Mouse (Mus musculus): ENCODE data around the gene Ccdc107. TPM values are rescaled to one million over a fixed set of nuclear protein-coding genes. Genes with fewer than 3 reads are reported as not detected.

The Ccdc107 gene
- total RNA-seq (2012; rRNA removed), result 57.9 and 63.1 TPM in 2 replicates
- total RNA-seq (2014; rRNA removed), result 23.0 and 33.4 TPM in 2 replicates
- 30.5 and 32.6 TPM in 2 replicates for polyA plus RNA-seq (2012; ENCODE audit: insufficient read length, low read depth)

GRCm38 (mm10) chr4:43492821-43493185 is at the start of gene Ccdc107:
TSS of gene Ccdc107 (plus strand) at chr4:43492900.
- Histone ChIP-seq H3K9me3 (replicated peaks; ENCODE audit: low read length) (peaks cover 6% of the 10 kb centered on the region), H3K27me3 (replicated peaks) (peaks cover 2% of the 10 kb centered on the region), H3K9ac (ENCODE audit: insufficient read depth, low read depth) (peak within 1 kb of the TSS; percentile 78), H3K4me3 (replicated peaks in 1 of 3; ENCODE audit: low read depth in 2 of 3, low read length in 2 of 3, poor library complexity in 1 of 3) (peak within 1 kb of the TSS; percentile 65 to 78 (median 73)), H3K4me1 (ENCODE audit: control insufficient read depth in 1 of 2, insufficient read depth in 2 of 2) (peaks cover 0 to 11% of the 10 kb centered on the region in 2 experiments; a peak in 2 of 4 replicates), H3K4me2 (ENCODE audit: insufficient read depth, low read depth, poor library complexity, severe bottlenecking) (peak within 1 kb of the TSS; percentile 60), H3K36me3 (replicated peaks in 1 of 2; ENCODE audit: control insufficient read depth in 1 of 2, insufficient read depth in 1 of 2, low read length in 1 of 2) (peaks cover 4 to 30% of the 10 kb centered on the region in 2 experiments), H3K27ac (ENCODE audit: insufficient read depth, low read depth) (peak within 1 kb of the TSS; percentile 8; the same call in 1 of the 2 replicates), H3K79me2 (replicated peaks; ENCODE audit: control insufficient read depth, extremely low read depth, insufficient read depth, poor library complexity, severe bottlenecking) (no peaks in the 10 kb centered on the region)
- in situ Hi-C loops (cut with MboI; ENCODE audit: low pct_ligation_motif_present, low pct_unique_long_range_greater_than_20kb, low sequenced_read_pairs) (no loop called here), dilution Hi-C loops (cut with MboI; ENCODE audit: extremely low pct_ligation_motif_present, extremely low pct_unique_long_range_greater_than_20kb, low sequenced_read_pairs) (no loop called here)
- DNase-seq (ENCODE audit: extremely low read depth), result peak; percentile 95
- TF ChIP-seq KAT2A (IDR thresholded peaks at IDR 0.05; ENCODE audit: insufficient replicate concordance, low read length), result no peak
- TF ChIP-seq USF2 (conservative IDR thresholded peaks at IDR 0.05; ENCODE audit: low read depth, low read length), result no peak; the same call in 1 of the 2 replicates
- no peak for TF ChIP-seq PAX5 (IDR thresholded peaks at IDR 0.05; ENCODE audit: low read length)
- TF ChIP-seq JUND (conservative IDR thresholded peaks at IDR 0.05; ENCODE audit: low read depth, low read length), result no peak
- TF ChIP-seq ZMIZ1 (IDR thresholded peaks at IDR 0.05; ENCODE audit: low read depth, low read length), result peak; percentile 66; the same call in 1 of the 2 replicates
- no peak for TF ChIP-seq SMC3 (IDR thresholded peaks at IDR 0.05; ENCODE audit: low read depth, low read length)
- 0 out of 2 replicates have a peak, but pooled peaks have one; percentile 30 for TF ChIP-seq NELFE (IDR thresholded peaks at IDR 0.05; ENCODE audit: low read depth, low read length)
- TF ChIP-seq TCF12 (IDR thresholded peaks at IDR 0.05; ENCODE audit: low read depth, low read length), result 0 out of 2 replicates have a peak, but pooled peaks have one; percentile 31
- peak; percentile 100 for TF ChIP-seq TBP (conservative IDR thresholded peaks at IDR 0.05; ENCODE audit: low read depth, low read length)
- peak; percentile 96 for TF ChIP-seq MAFK (IDR thresholded peaks at IDR 0.05; ENCODE audit: insufficient replicate concordance, low read length)
- peak; percentile 82; the same call in 1 of the 2 replicates for TF ChIP-seq MXI1 (IDR thresholded peaks at IDR 0.05; ENCODE audit: low read depth, low read length)
- peak; percentile 86 for TF ChIP-seq MEF2A (IDR thresholded peaks at IDR 0.05; ENCODE audit: borderline replicate concordance, low read depth, low read length)
- TF ChIP-seq ETS1 (conservative IDR thresholded peaks at IDR 0.05; ENCODE audit: low read depth, low read length), result peak; percentile 78; the same call in 1 of the 2 replicates
- TF ChIP-seq CHD2 (IDR thresholded peaks at IDR 0.05; ENCODE audit: low read length), result no peak
- peak; percentile 64; the same call in 1 of the 2 replicates for TF ChIP-seq IRF4 (IDR thresholded peaks at IDR 0.05; ENCODE audit: low read depth, low read length)
- peak; percentile 83 for TF ChIP-seq MAX (IDR thresholded peaks at IDR 0.05; ENCODE audit: low read length)
- no peak for TF ChIP-seq ZKSCAN1 (IDR thresholded peaks at IDR 0.05; ENCODE audit: borderline replicate concordance, low read depth, low read length)
- no peak for TF ChIP-seq USF1 (IDR thresholded peaks at IDR 0.05; ENCODE audit: low read depth, low read length)
- TF ChIP-seq SIN3A (IDR thresholded peaks at IDR 0.05; ENCODE audit: low read length), result peak; percentile 65
- TF ChIP-seq GABPA (IDR thresholded peaks at IDR 0.05; ENCODE audit: insufficient replicate concordance, low read depth, low read length), result no peak
- no peak for TF ChIP-seq ZC3H11A (IDR thresholded peaks at IDR 0.05; ENCODE audit: low read depth, low read length)
- TF ChIP-seq POLR2AphosphoS2 (IDR thresholded peaks at IDR 0.05; ENCODE audit: low read depth, low read length), result no peak
- no peak for TF ChIP-seq RCOR1 (conservative IDR thresholded peaks at IDR 0.05; ENCODE audit: low read depth, low read length)
- TF ChIP-seq UBTF (IDR thresholded peaks at IDR 0.05; ENCODE audit: low read depth, low read length), result peak; percentile 99
- peak; percentile 79; the same call in 1 of the 2 replicates for TF ChIP-seq E2F4 (IDR thresholded peaks at IDR 0.05; ENCODE audit: insufficient replicate concordance, low read depth, low read length)
- no peak for TF ChIP-seq ZNF384 (IDR thresholded peaks at IDR 0.05; ENCODE audit: low read depth, low read length)
- no peak for TF ChIP-seq POLR2A (IDR thresholded peaks at IDR 0.05; ENCODE audit: low read depth, low read length)
- TF ChIP-seq CTCF (conservative IDR thresholded peaks at IDR 0.05 in 1 of 2, IDR thresholded peaks at IDR 0.05 in 1 of 2; ENCODE audit: low read depth in 2 of 2, low read length in 2 of 2), result no peak
- TF ChIP-seq ELF1 (IDR thresholded peaks at IDR 0.05; ENCODE audit: low read depth, low read length), result peak; percentile 97
- TF ChIP-seq EP300 (IDR thresholded peaks at IDR 0.05; ENCODE audit: low read length), result no peak
- peak; percentile 79 for TF ChIP-seq MYC (IDR thresholded peaks at IDR 0.05; ENCODE audit: low read depth, low read length)
- no peak; the same call in 1 of the 2 replicates for TF ChIP-seq MAZ (IDR thresholded peaks at IDR 0.05; ENCODE audit: low read depth, low read length)
- TF ChIP-seq BHLHE40 (IDR thresholded peaks at IDR 0.05; ENCODE audit: low read depth, low read length), result peak; percentile 96
- peak; percentile 56; the same call in 1 of the 2 replicates for TF ChIP-seq HCFC1 (IDR thresholded peaks at IDR 0.05; ENCODE audit: low read depth, low read length)
- no peak for TF ChIP-seq CHD1 (IDR thresholded peaks at IDR 0.05; ENCODE audit: low read depth, low read length)
- peak; percentile 47 for TF ChIP-seq NRF1 (IDR thresholded peaks at IDR 0.05; ENCODE audit: low read depth, low read length)
- no peak for TF ChIP-seq JUN (IDR thresholded peaks at IDR 0.05; ENCODE audit: insufficient read depth, low read depth, low read length)
- no peak for TF ChIP-seq RAD21 (IDR thresholded peaks at IDR 0.05; ENCODE audit: low read depth, low read length)
